Mouse (Mus musculus): Measurements from ENCODE around the gene Mrps36. TPM values are rescaled to one million over a fixed set of nuclear protein-coding genes. Genes with fewer than 3 reads are reported as not detected.
A peak's percentile ranks its signal among the peaks of the same experiment; 100 is the strongest.
"Not testable (repeated sequence)": the region's sequence is repeated elsewhere in the genome, so short reads cannot be mapped to it uniquely, and the experiment has no call there.

The Mrps36 gene
- polyA plus RNA-seq, 1 experiment from 2014 or later: 236 TPM

DNA sequence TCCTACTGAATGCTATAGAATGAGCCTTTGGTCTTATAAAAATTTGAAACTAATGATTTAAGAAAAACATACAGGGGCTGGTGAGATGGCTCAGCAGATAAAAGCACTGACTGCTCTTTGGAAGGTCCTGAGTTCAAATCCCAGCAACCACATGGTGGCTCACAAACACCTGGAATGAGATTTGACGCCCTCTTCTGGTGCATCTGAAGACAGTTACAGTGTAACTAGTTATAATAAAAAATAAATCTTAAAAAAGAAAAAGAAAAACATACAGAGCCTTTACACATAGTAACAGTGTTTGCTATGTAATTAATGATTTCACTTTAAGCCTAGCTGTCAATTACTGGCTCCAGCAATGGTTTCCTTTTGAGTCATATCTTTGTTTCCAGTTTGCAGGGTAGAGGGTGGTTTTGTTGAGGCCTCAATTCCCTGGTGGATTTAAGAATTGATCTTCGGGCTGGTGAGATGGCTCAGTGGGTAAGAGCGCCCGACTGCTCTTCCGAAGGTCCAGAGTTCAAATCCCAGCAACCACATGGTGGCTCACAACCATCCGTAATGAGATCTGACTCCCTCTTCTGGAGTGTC is 12.9 kb downstream of the Mrps36 start:
- H3K4me1 ChIP-seq: peaks cover 26% of the 10 kb centered on the region
- H3K4me3 ChIP-seq: peak overlapping the region; percentile 75
- H3K36me3 ChIP-seq: peaks cover 44% of the 10 kb centered on the region
- H3K9me3 ChIP-seq; H3K27me3 ChIP-seq (replicated peaks); ATAC-seq (ENCODE audit: extremely low read depth, insufficient number of reproducible peaks, low FRiP score, low TSS enrichment); H3K9ac ChIP-seq: not testable (repeated sequence)
- 89% methylated on average over 6 of the region's 6 CpGs for WGBS
- H3K4me2 ChIP-seq: peak overlapping the region; percentile 69
- peak overlapping the region; percentile 98; the same call in 1 of the 2 replicates for H3K27ac ChIP-seq (replicated peaks)

DNA sequence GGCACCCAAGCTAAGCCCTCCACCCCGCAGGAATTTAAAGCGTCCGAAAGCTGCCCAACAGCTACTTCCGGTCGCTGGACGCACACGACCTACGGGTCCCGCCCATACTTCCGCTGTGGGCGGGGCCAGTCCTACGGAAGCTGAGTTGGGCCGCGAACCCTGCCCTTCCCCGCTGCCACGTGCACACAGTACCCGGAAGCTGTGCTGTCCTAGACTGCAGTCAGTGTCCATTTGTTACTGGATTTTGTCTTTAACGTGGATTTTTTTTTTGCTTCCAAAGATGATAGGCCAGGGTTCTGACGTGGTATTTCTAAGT is 13.6 kb downstream of the Mrps36 start, which contains the start of gene Cdk7:
Gene Cdk7 (minus strand): TSS at position 79 of the 316 bp plus-strand sequence.
- 0% methylated on average over 19 of the region's 19 CpGs for WGBS
- ATAC-seq (ENCODE audit: extremely low read depth, insufficient number of reproducible peaks, low FRiP score, low TSS enrichment): peak; percentile 95
- Histone ChIP-seq H3K9ac (peak within 1 kb of the TSS; percentile 94), H3K27ac (replicated peaks) (peak within 1 kb of the TSS; percentile 98), H3K9me3 (no peaks in the 10 kb centered on the region), H3K4me3 (peak within 1 kb of the TSS; percentile 75), H3K36me3 (peaks cover 43% of the 10 kb centered on the region), H3K4me1 (peaks cover 31% of the 10 kb centered on the region), H3K4me2 (peak within 1 kb of the TSS; percentile 69), H3K27me3 (replicated peaks) (no peaks in the 10 kb centered on the region)

DNA sequence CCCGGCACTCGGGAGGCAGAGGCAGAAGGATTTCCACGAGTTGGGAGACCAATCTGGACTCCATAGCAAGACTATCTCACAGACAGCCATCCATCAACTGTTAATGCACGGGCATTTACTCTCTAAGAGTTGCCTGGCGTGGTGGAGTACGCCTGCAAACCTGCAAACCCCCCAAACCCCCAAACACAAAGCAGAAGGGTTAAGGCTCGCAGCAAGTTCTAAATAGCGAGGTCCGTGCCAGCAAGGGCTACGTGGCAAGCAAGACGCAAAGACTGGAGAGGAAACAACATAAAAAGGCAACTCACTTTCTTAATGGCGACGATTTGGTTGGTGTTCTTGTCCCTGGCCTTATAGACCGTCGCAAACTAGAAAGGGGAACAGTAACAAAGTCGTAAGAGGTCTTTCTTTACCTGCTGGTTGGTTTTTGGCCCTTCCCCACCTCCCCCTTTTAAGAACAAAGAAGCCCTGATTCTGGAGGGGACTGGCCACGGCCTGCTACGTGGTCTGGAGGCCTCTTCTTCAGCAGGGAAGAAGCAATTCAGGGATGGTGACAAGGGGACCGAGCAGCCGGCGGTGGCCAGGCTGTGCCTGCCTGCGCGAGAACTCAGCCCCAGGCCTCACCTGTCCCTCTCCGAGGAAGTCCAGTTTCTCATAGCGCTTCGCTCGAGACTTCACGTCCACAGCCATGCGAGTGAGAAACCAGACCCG is 14.2 kb downstream of the Mrps36 start:
- H3K36me3 ChIP-seq: peaks cover 41% of the 10 kb centered on the region
- under 1% methylated on average over 30 of the region's 30 CpGs for WGBS
- peak overlapping the region; percentile 94 for H3K9ac ChIP-seq
- H3K27ac ChIP-seq (replicated peaks): peak overlapping the region; percentile 98
- H3K4me1 ChIP-seq: peaks cover 36% of the 10 kb centered on the region
- H3K4me3 ChIP-seq: peak overlapping the region; percentile 75
- no peaks in the 10 kb centered on the region for H3K9me3 ChIP-seq
- peak overlapping the region; percentile 69 for H3K4me2 ChIP-seq
- no peak; the same call in 1 of the 2 replicates for ATAC-seq (ENCODE audit: extremely low read depth, insufficient number of reproducible peaks, low FRiP score, low TSS enrichment)
- no peaks in the 10 kb centered on the region for H3K27me3 ChIP-seq (replicated peaks)

DNA sequence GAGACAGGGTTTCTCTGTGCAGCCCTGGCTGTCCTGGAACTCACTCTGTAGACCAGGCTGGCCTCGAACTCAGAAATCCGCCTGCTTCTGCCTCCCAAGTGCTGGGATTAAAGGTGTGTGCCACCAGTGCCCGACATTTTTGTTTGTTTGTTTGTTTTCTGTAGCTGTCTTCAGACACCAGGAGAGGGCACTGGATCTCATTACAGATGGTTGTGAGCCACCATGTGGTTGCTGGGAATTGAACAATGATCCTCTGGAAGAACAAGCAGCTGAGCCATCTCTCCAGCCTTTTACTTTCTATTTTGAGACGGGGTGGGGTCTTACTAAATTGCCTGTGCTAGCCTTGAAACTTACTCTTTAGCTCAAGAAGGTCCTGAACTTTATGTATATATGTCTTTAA is 15.9 kb downstream of the Mrps36 start:
- ATAC-seq (ENCODE audit: extremely low read depth, insufficient number of reproducible peaks, low FRiP score, low TSS enrichment); H3K4me3 ChIP-seq; H3K9me3 ChIP-seq; H3K27me3 ChIP-seq (replicated peaks): not testable (repeated sequence)
- peak overlapping the region; percentile 69 for H3K4me2 ChIP-seq
- H3K36me3 ChIP-seq: peaks cover 41% of the 10 kb centered on the region
- peak overlapping the region; percentile 2; the same call in 1 of the 2 replicates for H3K27ac ChIP-seq (replicated peaks)
- peaks cover 51% of the 10 kb centered on the region for H3K4me1 ChIP-seq
- H3K9ac ChIP-seq: peak overlapping the region; percentile 94; the same call in 1 of the 2 replicates
- 87% methylated on average over 4 of the region's 4 CpGs for WGBS

DNA sequence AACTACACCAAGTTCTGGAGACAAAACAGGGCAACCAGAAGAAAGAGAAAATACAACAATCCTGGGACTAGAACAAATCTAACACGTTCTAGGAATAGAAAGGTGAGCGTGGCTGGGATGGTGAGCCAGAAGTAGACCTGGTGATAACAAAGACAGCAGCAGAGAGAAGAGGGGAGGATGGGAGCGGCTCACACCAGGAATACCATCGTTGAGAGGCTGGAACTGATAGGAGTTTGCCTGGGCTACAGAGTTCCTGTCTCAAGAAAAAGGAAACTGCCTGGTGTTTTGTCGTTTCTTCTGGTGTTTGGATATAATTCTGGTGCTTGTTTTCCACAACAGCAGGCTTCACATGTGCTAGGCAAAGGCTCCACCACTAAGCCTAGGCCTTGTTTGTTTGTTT is 16.4 kb downstream of the Mrps36 start:
- no peaks in the 10 kb centered on the region for H3K9me3 ChIP-seq
- H3K36me3 ChIP-seq: peaks cover 44% of the 10 kb centered on the region
- WGBS: 40% methylated on average over 5 of the region's 5 CpGs
- 0 out of 2 replicates have a peak overlapping the region, but pooled peaks have one; percentile 8 for H3K9ac ChIP-seq
- peak overlapping the region; percentile 69 for H3K4me2 ChIP-seq
- H3K4me1 ChIP-seq: peaks cover 51% of the 10 kb centered on the region
- H3K27me3 ChIP-seq (replicated peaks): no peaks in the 10 kb centered on the region
- no peak overlapping the region for H3K4me3 ChIP-seq
- ATAC-seq (ENCODE audit: extremely low read depth, insufficient number of reproducible peaks, low FRiP score, low TSS enrichment): no peak
- peak overlapping the region; percentile 2 for H3K27ac ChIP-seq (replicated peaks)

DNA sequence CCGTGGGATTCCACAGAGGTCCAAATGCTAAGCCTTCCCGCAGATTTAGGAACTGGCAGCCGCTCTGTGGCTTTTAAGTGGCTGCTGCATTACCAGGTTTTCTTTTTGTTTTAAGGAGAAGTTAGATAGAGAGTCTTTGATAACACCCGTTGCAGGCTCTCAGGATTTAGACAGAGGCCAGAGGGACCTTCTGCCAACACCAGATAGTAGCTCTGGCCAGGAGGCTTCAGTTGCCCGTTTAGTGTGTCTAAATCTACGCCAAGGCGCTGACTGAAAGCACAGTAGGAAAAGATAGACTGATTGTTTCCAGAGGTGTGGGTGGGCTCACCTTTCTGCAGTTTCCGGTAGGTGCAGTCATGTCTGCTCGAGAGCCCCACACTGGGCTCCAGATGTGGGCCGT is 19.3 kb downstream of the Mrps36 start:
- H3K4me3 ChIP-seq: no peak overlapping the region
- ATAC-seq (ENCODE audit: extremely low read depth, insufficient number of reproducible peaks, low FRiP score, low TSS enrichment): no peak
- peak overlapping the region; percentile 25; the same call in 1 of the 2 replicates for H3K4me2 ChIP-seq
- peak overlapping the region; percentile 63 for H3K27ac ChIP-seq (replicated peaks)
- 40% methylated on average over 10 of the region's 10 CpGs for WGBS
- no peaks in the 10 kb centered on the region for H3K9me3 ChIP-seq
- peak overlapping the region; percentile 37; the same call in 1 of the 2 replicates for H3K9ac ChIP-seq
- peaks cover 51% of the 10 kb centered on the region for H3K4me1 ChIP-seq
- peaks cover 69% of the 10 kb centered on the region for H3K36me3 ChIP-seq
- H3K27me3 ChIP-seq (replicated peaks): no peaks in the 10 kb centered on the region

DNA sequence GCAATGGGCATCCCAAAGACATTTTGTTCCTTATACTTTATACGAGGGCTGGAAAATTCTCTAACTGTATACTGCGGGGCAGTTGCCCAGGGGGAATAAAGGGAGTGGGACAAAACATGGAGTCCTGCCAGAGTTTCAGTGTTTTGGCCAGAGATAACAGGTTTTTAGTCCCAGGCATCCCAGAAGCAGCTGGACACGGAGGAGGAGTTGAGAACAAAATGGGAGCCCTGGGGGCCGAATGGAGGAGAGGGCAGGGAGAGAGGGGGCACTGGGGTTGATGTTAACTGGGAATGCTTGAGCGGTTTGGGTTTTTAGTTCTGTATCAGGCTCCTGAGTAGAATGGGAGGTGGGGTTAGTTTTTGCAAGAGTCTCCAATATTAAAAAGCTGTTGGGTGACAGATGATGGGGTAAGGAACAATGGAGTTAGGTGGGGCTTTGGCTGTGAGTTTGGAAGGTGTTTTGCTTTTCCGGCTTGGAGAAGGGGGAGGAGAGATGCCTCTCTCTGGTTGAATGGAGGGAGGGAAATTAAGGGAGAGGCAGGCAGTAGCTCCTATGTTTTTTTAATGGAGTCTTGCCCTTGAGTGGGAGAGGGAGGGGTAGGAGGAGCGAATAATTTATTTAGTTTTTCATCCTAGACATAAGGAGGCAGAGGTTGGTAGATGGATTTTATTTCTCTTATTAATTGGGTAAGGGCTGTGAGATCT is 20.3 kb downstream of the Mrps36 start:
- Histone ChIP-seq H3K27ac (replicated peaks) (no peak overlapping the region), H3K4me2 (no peak overlapping the region), H3K4me1 (peaks cover 45% of the 10 kb centered on the region), H3K4me3 (no peak overlapping the region), H3K27me3 (replicated peaks) (no peaks in the 10 kb centered on the region), H3K9me3 (no peaks in the 10 kb centered on the region), H3K9ac (no peak overlapping the region), H3K36me3 (peaks cover 77% of the 10 kb centered on the region)
- WGBS: 74% methylated on average over 7 of the region's 7 CpGs
- ATAC-seq (ENCODE audit: extremely low read depth, insufficient number of reproducible peaks, low FRiP score, low TSS enrichment): no peak

DNA sequence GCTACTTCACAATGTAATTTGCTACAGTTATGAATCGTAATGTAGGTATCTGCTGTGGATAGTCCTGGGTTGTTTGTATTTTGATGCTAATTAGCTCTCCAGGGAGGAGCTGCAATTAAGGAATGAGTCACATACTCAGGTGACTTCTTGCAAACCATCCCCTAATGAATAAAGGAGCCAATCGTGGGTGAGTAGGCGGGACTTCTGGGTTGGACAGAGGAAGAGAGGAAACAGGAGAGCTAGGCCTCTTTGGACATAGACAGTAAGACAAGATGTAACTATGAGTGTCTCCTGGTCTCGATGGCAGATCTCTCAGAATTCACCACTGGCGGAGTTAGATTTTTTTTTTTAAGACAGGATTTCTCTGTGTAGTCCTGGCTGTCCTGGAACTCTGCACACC is 22.8 kb downstream of the Mrps36 start:
- WGBS: 93% methylated on average over 5 of the region's 5 CpGs
- Histone ChIP-seq H3K36me3 (peaks cover 76% of the 10 kb centered on the region), H3K4me3 (no peak overlapping the region), H3K4me1 (peaks cover 25% of the 10 kb centered on the region), H3K9me3 (no peaks in the 10 kb centered on the region), H3K9ac (no peak overlapping the region), H3K27ac (replicated peaks) (no peak overlapping the region), H3K4me2 (no peak overlapping the region), H3K27me3 (replicated peaks) (no peaks in the 10 kb centered on the region)
- ATAC-seq (ENCODE audit: extremely low read depth, insufficient number of reproducible peaks, low FRiP score, low TSS enrichment): no peak

DNA sequence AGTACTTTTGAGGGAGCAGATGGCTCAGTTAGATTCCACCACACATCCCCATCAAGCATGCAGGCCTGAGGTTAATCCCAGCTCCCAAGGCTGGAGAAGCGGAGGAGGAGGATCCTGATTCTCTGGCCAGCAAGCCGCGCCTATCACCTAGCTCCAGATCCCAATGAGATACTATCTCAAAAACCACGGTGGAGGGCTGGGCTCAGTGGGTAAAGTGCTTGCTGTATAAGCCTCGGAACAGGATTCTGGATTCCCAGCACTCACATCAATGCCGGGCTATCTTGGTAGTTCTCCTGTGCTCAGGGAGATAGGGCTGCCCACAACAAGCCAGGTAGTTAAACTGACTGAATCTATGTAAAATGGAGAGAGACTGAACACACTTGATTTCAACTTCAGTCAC is 29.0 kb downstream of the Mrps36 start:
- no peak overlapping the region for H3K4me3 ChIP-seq
- ATAC-seq (ENCODE audit: extremely low read depth, insufficient number of reproducible peaks, low FRiP score, low TSS enrichment): no peak
- no peaks in the 10 kb centered on the region for H3K27me3 ChIP-seq (replicated peaks)
- H3K36me3 ChIP-seq: peaks cover 92% of the 10 kb centered on the region
- H3K27ac ChIP-seq (replicated peaks): no peak overlapping the region
- H3K4me1 ChIP-seq: no peaks in the 10 kb centered on the region
- WGBS: 83% methylated on average over 6 of the region's 6 CpGs
- H3K4me2 ChIP-seq: no peak overlapping the region
- H3K9ac ChIP-seq: no peak overlapping the region
- no peaks in the 10 kb centered on the region for H3K9me3 ChIP-seq

DNA sequence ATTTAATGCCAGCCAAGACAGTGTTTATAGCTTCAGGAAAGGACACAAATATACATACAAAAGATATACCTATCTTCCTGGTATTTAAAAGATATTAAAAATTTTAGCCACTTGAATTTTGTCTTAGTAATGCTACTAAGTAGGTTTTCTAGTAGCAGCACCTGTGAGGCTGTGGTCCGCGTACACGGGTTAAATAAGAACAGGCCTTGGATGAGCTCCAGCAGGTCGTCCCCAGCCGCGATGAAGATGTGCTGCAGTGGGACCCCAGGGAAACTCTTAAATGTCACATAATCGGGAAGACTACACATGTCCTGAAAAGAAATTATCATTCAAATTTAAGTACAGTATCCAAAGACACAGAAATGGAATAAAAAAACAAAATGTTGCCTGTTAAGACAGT is 38.3 kb downstream of the Mrps36 start:
- no peaks in the 10 kb centered on the region for H3K9me3 ChIP-seq
- WGBS: 97% methylated on average over 7 of the region's 7 CpGs
- no peaks in the 10 kb centered on the region for H3K4me1 ChIP-seq
- H3K36me3 ChIP-seq: peaks cover 96% of the 10 kb centered on the region
- no peak for ATAC-seq (ENCODE audit: extremely low read depth, insufficient number of reproducible peaks, low FRiP score, low TSS enrichment)
- no peak overlapping the region for H3K4me3 ChIP-seq
- no peak overlapping the region for H3K9ac ChIP-seq
- no peaks in the 10 kb centered on the region for H3K27me3 ChIP-seq (replicated peaks)
- no peak overlapping the region for H3K4me2 ChIP-seq
- no peak overlapping the region for H3K27ac ChIP-seq (replicated peaks)

DNA sequence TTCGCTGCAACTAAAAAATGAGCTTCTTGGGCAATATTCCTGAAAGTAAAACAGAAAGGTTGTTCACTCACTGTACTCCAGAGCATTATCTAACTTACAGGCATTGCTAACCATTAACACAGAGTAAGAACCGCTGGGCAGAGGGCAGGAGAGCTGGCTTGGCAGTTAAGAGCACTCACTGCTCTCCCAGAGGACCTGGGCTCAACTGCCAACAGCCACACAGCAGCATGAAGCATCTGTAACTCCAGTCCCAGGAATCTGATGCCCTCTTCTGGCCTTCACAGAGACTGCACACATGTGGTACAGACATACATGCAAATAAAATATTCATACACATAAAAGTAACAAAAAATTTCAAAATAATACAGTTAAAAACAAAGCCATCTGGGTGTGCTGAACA is 41.0 kb downstream of the Mrps36 start:
- no peak overlapping the region for H3K4me3 ChIP-seq
- ATAC-seq (ENCODE audit: extremely low read depth, insufficient number of reproducible peaks, low FRiP score, low TSS enrichment): no peak
- H3K4me1 ChIP-seq: no peaks in the 10 kb centered on the region
- no peak overlapping the region for H3K4me2 ChIP-seq
- no peaks in the 10 kb centered on the region for H3K27me3 ChIP-seq (replicated peaks)
- H3K9me3 ChIP-seq: no peaks in the 10 kb centered on the region
- no peak overlapping the region for H3K9ac ChIP-seq
- peaks cover 96% of the 10 kb centered on the region for H3K36me3 ChIP-seq
- 89% methylated on average over 2 of the region's 2 CpGs for WGBS
- no peak overlapping the region for H3K27ac ChIP-seq (replicated peaks)

Data from heart, embryonic 13.5 days (tissue).